Mouse (Mus musculus) intestine, embryonic 14.5 days (tissue): Measurements from ENCODE around the gene Lcn2. TPM values are rescaled to one million over a fixed set of nuclear protein-coding genes. Genes with fewer than 3 reads are reported as not detected.

ENCODE experiments used
- ATAC-seq: fragments of 200-750 bp; cut with Nextera tagmentation; replicated peaks from 2 replicates; pipeline ENCODE4 v1.8.0; 2017; ENCODE audit warnings: low read depth, moderate number of reproducible peaks, moderate TSS enrichment, moderate library complexity; ENCODE audit not compliant: low FRiP score, low TSS enrichment
- DNase-seq: peaks from one replicate; pipeline ENCODE4 v3.0.0-alpha.2; 2018; ENCODE audit warnings: low spot score
- H3K27ac ChIP-seq: fragments of 300-500 bp; sonication (generic); 2 replicates; pipeline ENCODE4 v1.5.1; 2014; ENCODE audit warnings: low read depth, mild to moderate bottlenecking, control low read depth
- H3K27me3 ChIP-seq: fragments of 300-500 bp; sonication (generic); replicated peaks from 2 replicates; pipeline ENCODE4 v1.6.1; 2014; ENCODE audit warnings: low read length, control low read depth; ENCODE audit not compliant: control insufficient read depth, insufficient read depth
- H3K36me3 ChIP-seq: fragments of 300-500 bp; sonication (generic); 2 replicates; pipeline ENCODE4 v1.6.1; 2014; ENCODE audit warnings: low read length, control low read depth; ENCODE audit not compliant: control insufficient read depth, insufficient read depth
- H3K4me1 ChIP-seq: fragments of 300-500 bp; sonication (generic); replicated peaks from 2 replicates; pipeline ENCODE4 v1.6.1; 2014; ENCODE audit warnings: low read length, control low read depth, mixed read lengths; ENCODE audit not compliant: control insufficient read depth, insufficient read depth
- H3K4me2 ChIP-seq: fragments of 300-500 bp; sonication (generic); 2 replicates; pipeline ENCODE4 v1.6.1; 2014; ENCODE audit warnings: low read length
- H3K4me3 ChIP-seq: fragments of 300-500 bp; sonication (generic); 2 replicates; pipeline ENCODE4 v1.5.1; 2014; ENCODE audit warnings: low read depth, low read length, control low read depth, mixed read lengths
- H3K9ac ChIP-seq: fragments of 300-500 bp; sonication (generic); 2 replicates; pipeline ENCODE4 v1.6.1; 2014; ENCODE audit warnings: mild to moderate bottlenecking, low read length
- H3K9me3 ChIP-seq: fragments of 300-500 bp; sonication (generic); 2 replicates; pipeline ENCODE4 v1.6.1; 2016; ENCODE audit warnings: low read length, control low read depth; ENCODE audit not compliant: control insufficient read depth
- WGBS: fragments of 180-500 bp; shearing (Covaris S2); extraction: QIAGEN DNeasy Blood & Tissue Kit; methylation state at CpG from one replicate; pipeline ENCODE4 v1.1.7; 2014; 5-methylcytosine and 5-hydroxymethylcytosine counted together
- polyA plus RNA-seq: library from polyadenylated mRNA; unstranded; fragments of >200 nt; fragmentation: Nextera tagmentation; extraction: Ambion mirVana; gene quantifications from 2 replicates; pipeline ENCODE4 v1.2.1, GENCODE M21; 2014

Gene Lcn2
- 0.93 TPM in 1 of 2 replicates, not detected in the other for polyA plus RNA-seq

DNA sequence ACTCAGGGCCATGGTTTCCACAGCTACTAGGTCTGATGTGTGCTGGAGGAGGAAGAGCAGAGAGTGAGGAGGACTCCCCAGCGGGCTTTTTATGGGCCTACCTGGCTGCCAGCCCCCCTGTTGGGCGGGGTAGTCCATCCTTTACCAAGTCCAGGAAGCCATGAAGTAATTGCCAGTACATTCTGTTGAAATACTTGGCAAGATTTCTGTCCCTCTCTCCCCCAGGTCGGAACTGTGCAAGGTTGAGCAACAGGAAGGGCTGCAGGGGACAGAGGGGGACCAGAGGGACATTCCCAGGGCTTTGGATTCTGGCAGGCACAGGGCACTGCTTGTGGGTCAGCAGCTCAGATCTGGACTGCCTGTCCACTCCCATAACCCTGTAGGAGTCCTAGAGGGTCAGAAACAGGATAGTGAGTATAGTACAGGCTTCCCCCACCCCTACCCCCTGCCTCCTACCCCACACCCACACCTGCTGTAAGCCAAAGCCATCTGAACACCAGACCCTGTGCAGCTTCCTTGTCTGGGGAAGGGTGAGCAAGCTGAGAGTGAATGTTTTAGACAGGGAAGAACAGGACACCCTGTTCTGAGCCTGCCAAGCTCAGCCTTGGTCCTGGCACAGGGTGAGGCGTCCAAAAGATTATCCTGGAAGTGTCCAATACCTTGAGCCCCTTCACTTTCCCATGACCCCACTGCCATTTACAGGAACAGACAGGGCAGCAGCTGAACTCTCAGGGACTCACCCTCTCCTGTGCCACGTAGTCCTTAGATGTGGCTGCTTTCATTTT, at the start of gene Lcn2:
TSS of gene Lcn2 (minus strand) at position 547 of the 785 bp plus-strand sequence.
- DNase-seq (no peak), ATAC-seq (no peak)
- Histone ChIP-seq H3K4me3 (no peak within 1 kb of the TSS), H3K9ac (no peak within 1 kb of the TSS), H3K9me3 (no peaks in the 10 kb centered on the region), H3K27me3 (no peaks in the 10 kb centered on the region; the same call in 1 of the 2 replicates), H3K27ac (no peak within 1 kb of the TSS), H3K4me1 (no peaks in the 10 kb centered on the region), H3K4me2 (no peak within 1 kb of the TSS), H3K36me3 (no peaks in the 10 kb centered on the region)
- WGBS = 74% methylated on average over 5 of the region's 5 CpGs

DNA sequence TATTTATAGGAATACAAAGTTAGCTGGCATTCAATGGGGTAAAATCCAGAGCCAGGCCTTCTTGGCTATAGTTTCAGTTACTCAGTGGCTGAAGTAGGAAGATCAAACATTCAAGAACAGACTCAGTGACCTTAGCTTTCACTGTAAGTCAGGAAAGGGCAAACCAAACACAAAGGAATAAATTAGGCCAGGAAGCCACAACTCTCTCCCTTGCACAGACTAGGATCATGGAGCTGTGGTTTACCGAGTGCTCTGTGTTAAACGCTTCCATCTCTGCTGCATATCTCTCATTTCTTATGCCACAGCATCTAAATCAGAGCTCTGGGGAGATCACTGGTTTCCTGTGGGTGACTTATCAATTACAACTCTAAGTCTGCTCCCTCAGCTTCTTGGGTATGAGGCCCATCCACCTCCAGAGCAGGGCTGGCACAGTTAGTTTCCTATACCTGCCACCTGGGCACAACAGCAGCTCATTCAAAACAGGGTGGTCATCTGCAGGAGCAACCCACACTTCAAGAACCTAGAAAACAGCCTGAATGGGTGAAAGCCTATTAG, 49.6 kb upstream of the Lcn2 start:
- Histone ChIP-seq H3K27me3 (no peaks in the 10 kb centered on the region), H3K4me2 (no peak overlapping the region), H3K36me3 (no peaks in the 10 kb centered on the region), H3K4me3 (no peak overlapping the region), H3K4me1 (peaks cover 32% of the 10 kb centered on the region), H3K9me3 (no peaks in the 10 kb centered on the region), H3K27ac (0 out of 2 replicates have a peak overlapping the region, but pooled peaks have one; percentile 5), H3K9ac (no peak overlapping the region)
- DNase-seq (no peak), ATAC-seq (no peak)
- WGBS = 72% methylated on average over 2 of the region's 2 CpGs

GRCm38 (mm10) chr2:32436686-32437372, 48.8 kb upstream of the Lcn2 start:
- Histone ChIP-seq H3K9me3 (no peaks in the 10 kb centered on the region), H3K27me3 (no peaks in the 10 kb centered on the region), H3K4me1 (peaks cover 25% of the 10 kb centered on the region), H3K4me3 (no peak overlapping the region), H3K9ac (no peak overlapping the region), H3K4me2 (no peak overlapping the region), H3K36me3 (no peaks in the 10 kb centered on the region), H3K27ac (peak overlapping the region; percentile 40; the same call in 1 of the 2 replicates)
- ATAC-seq (no peak), DNase-seq (no peak)
- 55% methylated on average over 3 of the region's 3 CpGs for WGBS

DNA sequence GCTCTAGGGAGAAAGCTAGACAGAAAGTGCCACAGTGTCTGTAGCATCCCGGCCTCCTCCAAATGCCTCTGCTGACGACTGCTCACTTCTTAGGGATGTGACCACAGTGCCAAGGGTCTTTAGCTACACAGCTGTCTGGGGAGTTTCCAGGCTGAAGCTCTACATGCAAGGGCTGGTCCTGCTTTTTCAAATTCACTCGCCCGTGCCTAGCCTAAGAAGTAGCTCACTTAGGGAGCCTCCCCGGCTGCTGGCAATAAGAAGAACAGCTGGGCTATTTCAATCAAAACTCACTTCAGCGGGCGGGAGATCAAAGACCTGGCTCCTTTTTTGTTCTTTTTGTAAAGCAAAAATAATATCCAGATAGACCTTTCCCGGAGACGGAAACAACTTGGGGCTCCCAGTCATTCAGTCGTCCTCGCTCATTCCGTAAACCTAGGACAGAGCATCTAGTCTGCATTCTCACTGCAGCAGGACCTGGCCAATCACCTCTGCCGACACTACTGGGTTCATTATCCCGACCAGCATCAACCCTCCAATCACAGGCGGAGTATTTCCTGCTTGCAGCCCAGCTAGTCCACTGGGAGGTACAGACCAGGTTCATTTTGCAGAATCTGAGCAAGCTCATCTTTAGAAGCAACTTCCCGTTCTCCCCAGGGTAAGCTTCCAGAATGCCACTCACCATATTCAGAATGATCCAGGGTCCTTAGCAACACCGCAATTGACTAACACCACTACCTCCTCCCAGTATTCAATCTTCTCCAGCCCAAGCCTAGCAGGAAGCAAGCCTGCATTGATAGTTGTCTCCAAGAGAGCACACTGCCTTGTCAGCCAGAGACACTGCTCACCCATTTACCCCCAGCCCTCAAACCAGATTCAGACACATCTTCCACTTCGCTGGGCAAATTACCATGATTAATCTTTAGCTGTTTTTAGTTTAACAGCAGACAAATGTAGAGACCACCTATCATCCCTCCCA, 42.9 kb upstream of the Lcn2 start:
- ATAC-seq = peak; percentile 86
- Histone ChIP-seq H3K9ac (peak overlapping the region; percentile 60), H3K4me1 (peaks cover 32% of the 10 kb centered on the region), H3K36me3 (no peaks in the 10 kb centered on the region), H3K27me3 (no peaks in the 10 kb centered on the region), H3K9me3 (no peaks in the 10 kb centered on the region), H3K4me3 (peak overlapping the region; percentile 51), H3K4me2 (peak overlapping the region; percentile 58), H3K27ac (peak overlapping the region; percentile 77)
- 8% methylated on average over 18 of the region's 18 CpGs for WGBS
- DNase-seq = peak; percentile 90

DNA sequence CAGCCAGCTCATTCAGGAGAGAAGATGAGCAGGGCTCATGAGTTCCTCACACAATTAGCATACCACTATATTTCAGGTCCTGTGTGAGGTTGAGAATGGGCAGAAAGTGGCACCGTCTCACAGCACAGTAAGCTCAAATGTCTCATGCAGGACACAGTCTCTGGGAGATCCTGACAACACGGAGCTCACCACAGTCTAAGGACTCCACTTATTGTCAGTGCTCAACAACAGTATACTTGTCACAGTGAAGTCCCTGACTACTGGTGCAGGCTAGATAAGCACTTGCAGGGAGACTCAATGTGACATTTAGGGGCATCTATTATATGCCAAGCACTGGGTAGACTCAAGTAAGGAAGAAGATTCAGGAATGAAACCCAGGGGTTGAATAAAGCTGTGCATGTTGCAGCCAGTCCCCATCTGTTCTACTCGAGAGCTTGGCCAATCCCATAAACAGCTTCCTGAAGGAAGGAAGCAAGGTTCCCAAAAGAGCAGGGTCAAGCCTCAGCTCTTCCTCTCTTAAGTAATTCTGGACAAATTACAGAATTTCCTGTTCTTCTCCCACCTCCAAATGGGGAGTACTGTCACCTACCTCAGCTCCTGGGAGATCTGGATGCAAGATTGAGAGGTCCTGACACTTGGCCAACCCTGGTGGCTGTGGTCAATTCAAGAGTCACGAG, 41.3 kb upstream of the Lcn2 start:
- Histone ChIP-seq H3K36me3 (no peaks in the 10 kb centered on the region), H3K9me3 (no peaks in the 10 kb centered on the region), H3K4me1 (peaks cover 45% of the 10 kb centered on the region), H3K4me2 (no peak overlapping the region; the same call in 1 of the 2 replicates), H3K27me3 (no peaks in the 10 kb centered on the region), H3K9ac (no peak overlapping the region), H3K27ac (no peak overlapping the region), H3K4me3 (no peak overlapping the region)
- ATAC-seq = no peak
- no peak for DNase-seq
- WGBS = 71% methylated on average over 4 of the region's 4 CpGs

DNA sequence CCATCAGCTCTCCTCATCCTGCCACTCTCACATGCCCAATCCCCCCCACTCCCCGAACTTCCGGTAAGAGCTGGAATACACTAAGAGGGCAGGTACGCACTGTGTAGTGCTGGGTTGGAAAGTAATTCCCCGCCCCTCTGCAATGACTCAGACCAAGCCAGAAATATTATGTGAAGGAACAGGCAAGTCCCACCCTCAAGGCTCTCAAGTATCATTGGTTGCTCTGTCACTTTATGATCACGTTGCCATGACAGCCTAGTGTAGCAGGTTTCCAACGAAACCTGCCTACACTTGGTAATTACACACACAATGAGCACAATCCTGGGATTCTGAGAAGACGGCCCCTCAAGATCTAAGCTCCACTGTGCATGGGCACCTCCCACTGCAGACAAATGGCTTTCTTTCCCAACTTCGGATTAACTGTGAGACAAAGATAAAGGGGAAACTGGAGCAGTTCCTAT, 40.2 kb upstream of the Lcn2 start:
- Histone ChIP-seq H3K4me3 (no peak overlapping the region; the same call in 1 of the 2 replicates), H3K9ac (no peak overlapping the region), H3K4me2 (peak overlapping the region; percentile 38), H3K36me3 (no peaks in the 10 kb centered on the region), H3K27ac (peak overlapping the region; percentile 78), H3K4me1 (peaks cover 52% of the 10 kb centered on the region), H3K27me3 (no peaks in the 10 kb centered on the region), H3K9me3 (no peaks in the 10 kb centered on the region)
- peak; percentile 69 for DNase-seq
- ATAC-seq = peak; percentile 84
- 37% methylated on average over 8 of the region's 8 CpGs for WGBS

DNA sequence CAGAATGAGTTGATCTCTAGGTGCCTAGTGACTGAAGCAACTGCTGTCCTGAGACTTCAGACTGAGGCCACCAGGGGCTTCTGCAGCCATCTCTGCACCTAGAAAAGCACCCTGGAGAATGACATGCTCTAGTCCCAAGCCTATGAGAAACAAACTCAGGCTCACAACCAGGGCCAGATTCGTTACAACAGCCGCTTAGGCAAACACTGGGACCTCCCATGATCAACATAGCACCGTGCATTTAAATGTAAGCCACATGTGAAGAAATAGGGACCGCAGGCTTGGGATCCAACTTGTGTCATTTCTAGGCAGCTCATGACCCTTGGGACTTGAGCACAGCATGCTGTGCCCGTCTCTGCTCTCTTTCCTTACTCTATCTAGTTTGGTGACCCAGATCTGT, 39.7 kb upstream of the Lcn2 start:
- Histone ChIP-seq H3K9ac (no peak overlapping the region), H3K27me3 (no peaks in the 10 kb centered on the region), H3K4me1 (peaks cover 57% of the 10 kb centered on the region), H3K4me3 (no peak overlapping the region), H3K9me3 (no peaks in the 10 kb centered on the region), H3K27ac (no peak overlapping the region), H3K36me3 (no peaks in the 10 kb centered on the region), H3K4me2 (no peak overlapping the region)
- DNase-seq (no peak), ATAC-seq (no peak)
- WGBS = 85% methylated on average over 5 of the region's 5 CpGs
